Mouse (Mus musculus) kidney, embryonic 14.5 days (tissue): ENCODE results near the gene Tns1. TPM values are rescaled to one million over a fixed set of nuclear protein-coding genes. Genes with fewer than 3 reads are reported as not detected.
A peak's percentile ranks its signal among the peaks of the same experiment; 100 is the strongest.

Source experiments
- ATAC-seq: fragments of 200-750 bp; cut with Nextera tagmentation; 2 replicates; pipeline ENCODE4 v1.8.0; 2017; ENCODE audit warnings: moderate number of reproducible peaks, mild to moderate bottlenecking, moderate TSS enrichment, moderate library complexity; ENCODE audit not compliant: low FRiP score, low TSS enrichment
- H3K27ac ChIP-seq: fragments of 300-500 bp; sonication (generic); 2 replicates; pipeline ENCODE4 v1.5.1; 2014; ENCODE audit warnings: low read depth, mild to moderate bottlenecking, low read length, moderate library complexity, mixed read lengths
- H3K27me3 ChIP-seq: fragments of 300-500 bp; sonication (generic); 2 replicates; pipeline ENCODE4 v1.6.1; 2014; ENCODE audit warnings: mild to moderate bottlenecking, low read length; ENCODE audit not compliant: control insufficient read depth, insufficient read depth
- H3K36me3 ChIP-seq: fragments of 300-500 bp; sonication (generic); 2 replicates; pipeline ENCODE4 v1.6.1; 2014; ENCODE audit warnings: low read length, mixed read lengths; ENCODE audit not compliant: control insufficient read depth, insufficient read depth
- H3K4me1 ChIP-seq: fragments of 300-500 bp; sonication (generic); 2 replicates; pipeline ENCODE4 v1.6.1; 2014; ENCODE audit warnings: low read length, mixed read lengths; ENCODE audit not compliant: control insufficient read depth, insufficient read depth
- H3K4me2 ChIP-seq: fragments of 300-500 bp; sonication (generic); replicated peaks from 2 replicates; pipeline ENCODE4 v1.6.1; 2014; ENCODE audit warnings: low read depth, mild to moderate bottlenecking, low read length
- H3K4me3 ChIP-seq: fragments of 300-500 bp; sonication (generic); 2 replicates; pipeline ENCODE4 v1.5.1; 2014; ENCODE audit warnings: mild to moderate bottlenecking, low read length
- H3K9ac ChIP-seq: fragments of 300-500 bp; sonication (generic); 2 replicates; pipeline ENCODE4 v1.6.1; 2014; ENCODE audit warnings: low read depth, mild to moderate bottlenecking, low read length, moderate library complexity
- H3K9me3 ChIP-seq: fragments of 300-500 bp; sonication (generic); 2 replicates; pipeline ENCODE4 v1.6.1; 2016; ENCODE audit warnings: low read length; ENCODE audit not compliant: control insufficient read depth
- WGBS: fragments of 180-500 bp; shearing (Covaris S2); extraction: QIAGEN DNeasy Blood & Tissue Kit; methylation state at CpG from one replicate; pipeline ENCODE4 v1.1.7; 2014; 5-methylcytosine and 5-hydroxymethylcytosine counted together
- polyA plus RNA-seq: library from polyadenylated mRNA; unstranded; fragments of >200 nt; fragmentation: Nextera tagmentation; extraction: Ambion mirVana; gene quantifications from 2 replicates; pipeline ENCODE4 v1.2.1, GENCODE M21; 2014

Gene Tns1
- polyA plus RNA-seq, 1 experiment from 2014 or later: 59.2 TPM

- Histone ChIP-seq H3K36me3 (peaks cover 16% of the 10 kb centered on the region), H3K27me3 (no peaks in the 10 kb centered on the region), H3K4me2 (no peak overlapping the region), H3K9ac (no peak overlapping the region), H3K9me3 (no peaks in the 10 kb centered on the region), H3K27ac (no peak overlapping the region), H3K4me1 (peaks cover 34% of the 10 kb centered on the region), H3K4me3 (no peak overlapping the region)
- 59% methylated on average over 8 of the region's 8 CpGs for WGBS
- ATAC-seq: peak; percentile 17; the same call in 1 of the 2 replicates
These were observed 193.7 kb downstream of the Tns1 start for GRCm38 (mm10) chr1:73930411-73931134.

GRCm38 (mm10) chr1:73929952-73930329 lies 194.3 kb downstream of the Tns1 start:
- Histone ChIP-seq H3K27me3 (no peaks in the 10 kb centered on the region), H3K9me3 (no peaks in the 10 kb centered on the region), H3K27ac (no peak overlapping the region), H3K4me1 (peaks cover 34% of the 10 kb centered on the region), H3K9ac (no peak overlapping the region), H3K4me2 (no peak overlapping the region), H3K4me3 (no peak overlapping the region), H3K36me3 (peaks cover 22% of the 10 kb centered on the region)
- no peak for ATAC-seq
- 89% methylated on average over 5 of the region's 5 CpGs for WGBS

- Histone ChIP-seq H3K27ac (no peak overlapping the region), H3K4me2 (no peak overlapping the region), H3K9ac (no peak overlapping the region)
These were observed 194.9 kb downstream of the Tns1 start for GRCm38 (mm10) chr1:73929211-73929951.

GRCm38 (mm10) chr1:73928385-73928784 lies 195.9 kb downstream of the Tns1 start:
- Histone ChIP-seq H3K9me3 (no peaks in the 10 kb centered on the region), H3K27me3 (no peaks in the 10 kb centered on the region), H3K36me3 (peaks cover 37% of the 10 kb centered on the region), H3K4me3 (no peak overlapping the region), H3K9ac (no peak overlapping the region), H3K4me1 (peaks cover 34% of the 10 kb centered on the region), H3K4me2 (no peak overlapping the region), H3K27ac (no peak overlapping the region)
- WGBS: 88% methylated on average over 8 of the region's 8 CpGs
- ATAC-seq: no peak

More at GRCm38 (mm10) chr1:73929211-73929951, 194.9 kb downstream of the Tns1 start:
- H3K4me3 ChIP-seq: no peak overlapping the region
- no peaks in the 10 kb centered on the region for H3K9me3 ChIP-seq
- H3K36me3 ChIP-seq: peaks cover 28% of the 10 kb centered on the region
- H3K27me3 ChIP-seq: no peaks in the 10 kb centered on the region
- WGBS: 36% methylated on average over 15 of the region's 15 CpGs
- H3K4me1 ChIP-seq: peaks cover 34% of the 10 kb centered on the region
- 0 out of 2 replicates have a peak, but pooled peaks have one; percentile 30 for ATAC-seq

GRCm38 (mm10) chr1:73927819-73928218 lies 196.4 kb downstream of the Tns1 start:
- ATAC-seq: no peak
- H3K36me3 ChIP-seq: peaks cover 40% of the 10 kb centered on the region
- 89% methylated on average over 15 of the region's 15 CpGs for WGBS

GRCm38 (mm10) chr1:73926279-73926678 lies 198.0 kb downstream of the Tns1 start:
- Histone ChIP-seq H3K4me2 (no peak overlapping the region), H3K9me3 (no peaks in the 10 kb centered on the region), H3K27ac (no peak overlapping the region), H3K4me1 (peaks cover 20% of the 10 kb centered on the region), H3K9ac (no peak overlapping the region), H3K4me3 (no peak overlapping the region), H3K27me3 (no peaks in the 10 kb centered on the region), H3K36me3 (peaks cover 49% of the 10 kb centered on the region)
- no peak; the same call in 1 of the 2 replicates for ATAC-seq
- 65% methylated on average over 7 of the region's 7 CpGs for WGBS

More at GRCm38 (mm10) chr1:73927819-73928218, 196.4 kb downstream of the Tns1 start:
- H3K4me3 ChIP-seq: no peak overlapping the region
- H3K27ac ChIP-seq: no peak overlapping the region
- no peaks in the 10 kb centered on the region for H3K9me3 ChIP-seq
- no peak overlapping the region for H3K4me2 ChIP-seq
- H3K27me3 ChIP-seq: no peaks in the 10 kb centered on the region
- peaks cover 28% of the 10 kb centered on the region for H3K4me1 ChIP-seq
- no peak overlapping the region for H3K9ac ChIP-seq

- no peak overlapping the region for H3K4me3 ChIP-seq
- no peak for ATAC-seq
- no peaks in the 10 kb centered on the region for H3K27me3 ChIP-seq
- H3K4me2 ChIP-seq: no peak overlapping the region
- H3K9ac ChIP-seq: no peak overlapping the region
- H3K4me1 ChIP-seq: peaks cover 12% of the 10 kb centered on the region
- no peak overlapping the region for H3K27ac ChIP-seq
- H3K9me3 ChIP-seq: no peaks in the 10 kb centered on the region
- 93% methylated on average over 18 of the region's 18 CpGs for WGBS
- peaks cover 61% of the 10 kb centered on the region for H3K36me3 ChIP-seq
These were observed 199.2 kb downstream of the Tns1 start for GRCm38 (mm10) chr1:73924871-73925610.

- 93% methylated on average over 5 of the region's 5 CpGs for WGBS
- Histone ChIP-seq H3K9ac (no peak overlapping the region), H3K36me3 (peaks cover 70% of the 10 kb centered on the region), H3K27ac (no peak overlapping the region), H3K4me2 (no peak overlapping the region), H3K4me1 (peaks cover 4% of the 10 kb centered on the region), H3K27me3 (no peaks in the 10 kb centered on the region), H3K9me3 (no peaks in the 10 kb centered on the region), H3K4me3 (no peak overlapping the region)
- ATAC-seq: no peak
These were observed 200.0 kb downstream of the Tns1 start for GRCm38 (mm10) chr1:73924210-73924609.
